Mouse (Mus musculus) ES-E14 (cell line): ENCODE data around the gene Gm17324.

Experiments
- CHD2 ChIP-seq: IDR thresholded peaks from 2 replicates; pipeline ENCODE4 v1.6.1; 2014; ENCODE audit warnings: mild to moderate bottlenecking, low read depth, low read length, inconsistent platforms
- HCFC1 ChIP-seq: IDR thresholded peaks from 2 replicates; pipeline ENCODE4 v1.6.1; 2012; ENCODE audit warnings: low read length, inconsistent platforms, borderline replicate concordance; ENCODE audit not compliant: insufficient read depth

DNA sequence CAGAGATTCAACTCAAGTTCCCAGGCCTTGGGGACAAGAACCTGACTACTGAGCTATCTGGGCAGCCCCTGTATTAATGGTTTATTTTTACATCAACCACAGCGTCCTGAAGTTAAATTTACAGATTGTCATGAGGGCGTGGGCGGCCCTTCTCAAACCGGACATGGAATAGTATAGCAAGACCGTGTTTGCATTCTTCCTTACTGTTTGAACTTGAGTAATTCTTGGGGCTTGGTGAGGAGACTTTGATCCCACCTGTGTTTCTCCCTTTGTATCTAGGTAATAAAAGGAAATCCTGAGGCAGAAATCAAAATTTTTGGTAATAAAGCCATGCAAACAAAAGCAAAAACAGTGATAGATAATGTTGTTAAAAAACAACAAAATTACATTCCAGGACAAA, 48.0 kb downstream of the Gm17324 start:
- TF ChIP-seq HCFC1 (no peak), CHD2 (no peak)
